Mouse (Mus musculus) embryonic stem cell, embryonic (primary cell): ENCODE measurements around the gene Nyap2.

Experiments
- CTCF ChIA-PET, 4 experiments: fragments of 300-600 bp in 2 of 4; fragments of 350-600 bp in 2 of 4; sonication (Branson Sonifier 250); formaldehyde crosslinking; loops; one replicate each; lab custom pipeline; 2022; ENCODE audit warnings: inconsistent platforms in 2 of 4; lab: Charles Lee
- POLR2A ChIA-PET, 4 experiments: fragments of 300-600 bp in 2 of 4; fragments of 350-600 bp in 2 of 4; sonication (Branson Sonifier 250); formaldehyde crosslinking; loops; one replicate each; lab custom pipeline; 2022; ENCODE audit warnings: antibody characterized with exemption in 4 of 4, inconsistent platforms in 1 of 4; lab: Charles Lee

Gene Nyap2

DNA sequence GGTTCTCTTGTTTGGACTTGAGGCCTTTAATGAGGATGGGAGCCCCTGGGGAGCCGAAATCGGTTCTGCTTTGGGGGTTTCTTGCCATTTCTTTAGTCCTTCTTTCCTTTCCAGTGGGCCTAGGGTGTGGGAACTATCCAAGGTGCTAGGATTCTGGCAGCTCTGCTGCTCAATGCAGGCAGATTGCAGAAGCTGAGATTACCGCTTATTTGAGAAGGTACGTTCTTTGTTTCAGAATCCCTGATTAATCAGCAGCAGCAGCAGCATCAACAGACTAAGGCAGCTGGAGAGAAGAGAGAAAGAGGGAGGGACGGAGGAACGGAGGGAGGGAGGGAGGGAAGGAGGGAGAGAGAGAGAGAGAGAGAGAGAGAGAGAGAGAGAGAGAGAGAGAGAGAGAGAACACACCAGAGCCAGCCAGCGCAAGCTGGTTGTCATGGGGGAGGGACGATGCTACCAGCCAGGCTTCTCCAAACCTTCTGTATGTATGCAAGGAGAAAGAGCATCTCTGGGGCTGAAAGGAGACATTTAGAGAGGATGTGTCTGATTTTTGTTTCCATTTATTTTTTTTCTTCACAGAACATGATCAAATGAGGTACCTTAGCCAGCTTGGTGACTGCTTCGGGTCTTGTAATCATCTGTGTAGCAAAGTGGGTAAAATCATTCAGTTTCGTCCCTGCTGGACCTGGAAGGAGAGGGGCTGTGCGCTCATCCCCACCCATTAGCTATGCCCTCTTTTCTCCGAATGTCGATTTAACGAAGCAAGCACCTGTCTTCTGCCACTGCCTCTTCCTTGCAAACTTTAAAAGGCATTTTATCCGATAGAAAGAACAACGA is at the start of gene Nyap2:
Nyap2 (plus strand) TSS at position 120 of the 834 bp plus-strand sequence.
- ChIA-PET POLR2A (no interaction called here), CTCF (interaction anchor here in 1 of 4 experiments (0.5 kb wide), 1 partner anchor 190 kb away, joined by 3 read pairs; no protein-coding TSS in a partner anchor)

GRCm38 (mm10) chr1:81042907-81043868 is 33.6 kb upstream of the Nyap2 start:
- ChIA-PET POLR2A (no interaction called here), CTCF (no interaction called here)

DNA sequence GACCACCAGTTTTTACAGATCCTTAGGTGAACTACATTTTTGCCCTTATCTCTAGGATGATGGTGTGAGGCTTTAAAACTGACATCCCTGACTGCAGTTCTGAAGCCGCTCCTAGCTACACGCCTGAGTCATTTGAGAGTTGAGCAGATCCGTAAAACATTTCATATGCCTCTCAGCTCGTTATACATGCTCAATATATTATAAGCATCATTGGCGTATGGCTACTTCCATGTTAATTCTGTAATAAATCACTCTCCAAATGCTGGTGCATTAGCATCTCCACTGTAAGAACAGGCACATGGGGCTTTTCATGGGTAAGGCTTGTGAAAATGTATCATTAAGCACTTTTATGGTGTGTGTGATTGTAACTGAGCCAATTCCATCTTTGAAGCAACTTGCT is 18.4 kb upstream of the Nyap2 start:
- POLR2A ChIA-PET = no interaction called here
- CTCF ChIA-PET = no interaction called here

DNA sequence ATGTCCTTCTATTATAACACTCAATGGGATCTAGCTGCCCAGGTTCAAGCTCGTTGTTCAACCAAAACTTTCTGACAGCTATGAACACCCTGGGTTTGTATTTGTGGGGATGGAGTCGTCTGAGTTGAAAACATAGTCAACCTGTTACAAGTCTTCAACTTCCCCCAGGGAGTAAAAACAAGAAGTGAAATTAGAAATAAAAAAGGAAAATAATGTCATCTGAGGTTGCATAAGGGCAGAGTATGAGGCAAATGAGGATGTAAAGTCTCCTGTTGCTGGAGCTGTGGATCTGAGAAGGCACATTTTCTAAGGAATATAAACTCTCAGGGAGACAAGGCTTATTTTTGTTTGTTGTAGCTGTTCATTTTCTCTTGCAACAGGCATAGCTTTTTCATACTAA is 17.9 kb upstream of the Nyap2 start:
- CTCF ChIA-PET = no interaction called here

GRCm38 (mm10) chr1:81062811-81063210 is 13.9 kb upstream of the Nyap2 start:
- ChIA-PET CTCF (no interaction called here), POLR2A (no interaction called here)

More for the DNA sequence above, 17.9 kb upstream of the Nyap2 start:
- POLR2A ChIA-PET = no interaction called here

- ChIA-PET POLR2A (no interaction called here), CTCF (no interaction called here)
Observed at GRCm38 (mm10) chr1:81076259-81076658, 491 bp upstream of the Nyap2 start.

GRCm38 (mm10) chr1:81077665-81078314 is 1.0 kb downstream of the Nyap2 start:
- CTCF ChIA-PET = no interaction called here

GRCm38 (mm10) chr1:81087485-81087884 is 10.7 kb downstream of the Nyap2 start:
- POLR2A ChIA-PET = interaction anchor here in 1 of 4 experiments (0.6 kb wide), 1 partner anchor 312 kb away, joined by 4 read pairs; no protein-coding TSS in a partner anchor
- CTCF ChIA-PET = no interaction called here

More at GRCm38 (mm10) chr1:81077665-81078314, 1.0 kb downstream of the Nyap2 start:
- POLR2A ChIA-PET = no interaction called here

DNA sequence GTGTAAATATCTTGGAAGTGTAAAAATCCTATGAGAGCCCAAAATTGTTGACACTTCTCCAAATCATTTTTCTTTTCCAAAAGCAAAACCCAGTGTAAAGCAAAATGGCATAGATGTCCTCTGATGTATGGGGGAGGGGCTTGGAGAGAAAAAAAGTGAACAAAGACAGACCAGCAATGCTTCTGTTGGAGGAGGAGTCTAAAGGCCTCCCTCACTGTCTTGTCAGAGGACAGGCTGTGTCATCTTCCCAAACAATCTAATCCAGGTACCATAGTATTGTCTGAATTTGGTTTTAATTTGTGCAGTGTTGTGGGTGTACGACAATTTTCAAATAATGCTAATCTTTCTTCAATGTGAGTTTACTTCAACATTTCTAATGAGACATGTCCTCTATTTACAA is 13.7 kb downstream of the Nyap2 start:
- ChIA-PET POLR2A (no interaction called here), CTCF (no interaction called here)

- POLR2A ChIA-PET = no interaction called here
- CTCF ChIA-PET = no interaction called here
Observed at GRCm38 (mm10) chr1:81090979-81091378, 14.2 kb downstream of the Nyap2 start.

GRCm38 (mm10) chr1:81092056-81092455 is 15.3 kb downstream of the Nyap2 start:
- CTCF ChIA-PET = no interaction called here
- POLR2A ChIA-PET = no interaction called here

DNA sequence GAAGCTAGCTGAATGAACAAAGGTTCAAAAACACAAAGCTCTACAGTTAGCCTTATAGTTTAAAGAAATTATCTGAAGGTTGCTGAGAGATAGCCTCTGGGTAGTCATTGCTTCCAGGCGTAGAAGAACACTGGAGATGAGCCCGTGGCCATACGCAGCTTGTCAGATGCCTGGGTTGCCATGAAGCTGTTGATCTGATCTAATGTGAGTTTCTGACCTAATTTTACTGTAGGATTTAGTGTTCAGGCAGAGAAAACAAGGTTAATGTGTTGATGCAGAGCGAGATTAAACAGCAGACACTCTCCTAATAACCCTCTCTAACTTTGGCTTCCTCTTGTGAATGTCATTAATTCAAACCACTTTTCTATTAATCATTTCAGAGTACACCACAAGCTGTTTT is 16.1 kb downstream of the Nyap2 start:
- POLR2A ChIA-PET = no interaction called here
- CTCF ChIA-PET = no interaction called here

GRCm38 (mm10) chr1:81098950-81099349 is 22.2 kb downstream of the Nyap2 start:
- POLR2A ChIA-PET = no interaction called here
- CTCF ChIA-PET = interaction anchor here in 1 of 4 experiments (0.6 kb wide), 1 partner anchor 761 kb away, joined by 3 read pairs; no protein-coding TSS in a partner anchor

GRCm38 (mm10) chr1:81101749-81102148 is 25.0 kb downstream of the Nyap2 start:
- POLR2A ChIA-PET = interaction anchor here in 1 of 4 experiments (0.6 kb wide), 1 partner anchor 173 kb away, joined by 3 read pairs; no protein-coding TSS in a partner anchor
- CTCF ChIA-PET = no interaction called here

DNA sequence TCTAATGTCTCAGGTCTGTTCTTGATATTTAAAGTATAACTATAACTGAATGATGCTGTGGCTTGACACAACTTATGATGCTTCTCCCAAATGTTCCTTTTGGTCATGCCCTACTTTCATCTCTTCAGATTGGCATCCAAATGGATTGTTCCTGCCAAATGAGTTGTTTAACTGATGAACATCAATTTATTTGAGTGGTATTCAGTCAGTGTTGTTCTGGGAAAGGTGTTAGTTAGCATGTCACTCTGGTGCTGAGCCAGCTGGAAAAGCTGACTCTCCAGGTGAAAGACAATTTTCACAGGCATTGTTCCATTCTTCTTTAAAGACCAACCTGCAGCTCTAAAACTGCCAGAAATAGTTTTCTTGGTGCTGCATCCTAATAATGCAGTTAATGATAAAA is 43.0 kb downstream of the Nyap2 start:
- ChIA-PET POLR2A (no interaction called here), CTCF (no interaction called here)

DNA sequence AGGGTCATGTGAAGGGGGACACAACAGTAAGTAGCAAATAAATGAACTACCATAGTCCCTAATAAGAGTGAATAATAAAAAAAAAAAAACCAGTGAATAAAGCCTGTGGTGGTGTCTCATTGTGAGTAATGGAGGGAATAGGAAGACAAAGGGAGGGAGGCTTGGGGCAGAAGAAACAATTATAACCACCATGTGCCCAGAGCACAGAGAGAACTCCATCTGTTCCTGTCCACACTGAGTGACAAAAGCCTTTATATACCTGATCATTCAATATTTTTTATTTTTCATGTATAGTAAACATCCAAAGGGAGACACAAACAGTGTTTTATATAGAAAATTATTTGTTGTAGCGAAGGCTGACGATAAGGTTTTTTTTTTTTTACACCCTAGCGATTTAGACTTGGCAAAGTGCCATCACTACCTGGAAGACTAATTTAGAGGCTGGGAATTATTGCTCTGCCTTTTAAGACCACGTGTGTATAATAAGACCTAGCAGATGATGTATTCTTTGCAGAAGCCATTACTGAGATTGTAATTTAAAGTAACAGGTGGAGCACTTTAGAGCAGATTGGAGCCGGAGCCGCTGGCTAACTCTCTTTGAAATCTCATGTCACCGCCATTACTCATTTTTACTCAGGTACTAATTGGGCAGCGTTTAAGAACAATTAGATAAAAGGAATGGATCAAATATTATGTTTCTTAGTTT is 55.4 kb downstream of the Nyap2 start:
- POLR2A ChIA-PET = no interaction called here
- CTCF ChIA-PET = no interaction called here

DNA sequence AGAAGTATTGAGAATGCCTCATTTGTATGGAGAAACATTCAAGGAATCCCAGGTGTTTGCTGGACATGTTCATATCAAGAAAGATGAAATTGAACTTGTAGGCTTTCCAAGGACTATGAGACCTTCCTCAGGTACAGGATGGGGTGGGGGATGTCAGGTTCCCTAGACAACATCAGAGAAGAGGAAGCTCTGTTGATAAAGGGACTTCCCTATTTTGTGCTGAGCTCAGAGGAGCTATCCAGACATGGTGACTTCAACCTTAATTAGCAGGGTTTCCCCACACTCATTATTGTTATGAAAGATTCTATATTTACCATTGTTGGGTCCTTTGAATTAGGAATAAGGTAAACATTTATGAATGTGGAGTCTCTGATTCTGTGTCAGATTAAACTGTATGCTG is 67.1 kb downstream of the Nyap2 start:
- ChIA-PET CTCF (no interaction called here), POLR2A (no interaction called here)

DNA sequence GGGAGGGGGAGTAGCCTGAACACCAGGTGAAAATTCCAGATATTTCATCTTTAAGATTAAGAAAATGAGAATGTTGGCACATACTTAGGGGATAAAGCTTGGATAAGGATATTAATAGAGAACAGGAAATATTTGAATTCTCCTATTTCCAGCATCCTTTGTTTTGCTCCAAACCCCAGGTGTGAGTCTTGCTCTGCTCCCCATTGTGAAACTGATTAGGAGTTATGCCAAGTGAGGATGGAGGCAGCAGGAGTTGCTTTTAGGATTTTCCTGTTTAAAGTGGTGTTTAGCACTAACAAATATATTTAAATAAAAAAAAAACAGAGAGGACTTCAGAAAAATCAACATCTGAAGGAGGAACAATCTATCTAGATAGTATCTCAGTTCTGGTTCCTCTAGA is 68.8 kb downstream of the Nyap2 start:
- POLR2A ChIA-PET = no interaction called here

GRCm38 (mm10) chr1:81169245-81169644 is 92.5 kb downstream of the Nyap2 start:
- ChIA-PET CTCF (no interaction called here), POLR2A (no interaction called here)

More for the DNA sequence above, 68.8 kb downstream of the Nyap2 start:
- CTCF ChIA-PET = no interaction called here
